Mouse (Mus musculus) MEL (cell line): ENCODE measurements around the gene Prph. TPM values are rescaled to one million over a fixed set of nuclear protein-coding genes. Genes with fewer than 3 reads are reported as not detected.

ENCODE experiments used
- DNase-seq: peaks from one replicate; pipeline ENCODE4 v3.0.0; 2011; ENCODE audit warnings: low read depth, low spot score
- H3K27ac ChIP-seq: 2 replicates; pipeline ENCODE4 v1.5.1; 2012; ENCODE audit warnings: low read depth, mild to moderate bottlenecking, control low read depth, low read length, moderate library complexity; ENCODE audit not compliant: control insufficient read depth
- H3K27me3 ChIP-seq, 2 experiments: fragments of 150-350 bp in 1 of 2; sonication (generic) in 1 of 2; 2 replicates each; pipeline ENCODE4 v1.6.1; 2012; ENCODE audit warnings: low read length in 2 of 2, mild to moderate bottlenecking in 2 of 2, improper control_type of control experiment in 1 of 2, moderate library complexity in 1 of 2; ENCODE audit not compliant: insufficient read depth in 2 of 2, control insufficient read depth in 1 of 2
- H3K36me3 ChIP-seq, 2 experiments: 2 replicates each; pipeline ENCODE4 v1.6.1; 2012 to 2014; ENCODE audit warnings: low read length in 2 of 2, improper control_type of control experiment in 1 of 2, inconsistent platforms in 1 of 2, mild to moderate bottlenecking in 1 of 2; ENCODE audit not compliant: insufficient read depth in 2 of 2, control insufficient read depth in 1 of 2
- H3K4me1 ChIP-seq, 2 experiments: fragments of 150-350 bp in 1 of 2; sonication (generic) in 1 of 2; 2 replicates each; pipeline ENCODE4 v1.6.1; 2012; ENCODE audit warnings: low read length in 2 of 2, improper control_type of control experiment in 1 of 2, mild to moderate bottlenecking in 1 of 2; ENCODE audit not compliant: insufficient read depth in 2 of 2, control insufficient read depth in 1 of 2
- H3K4me3 ChIP-seq, 2 experiments: fragments of 150-350 bp in 1 of 2; sonication (generic) in 1 of 2; 2 replicates each; pipeline ENCODE4 v1.5.1; 2012; ENCODE audit warnings: low read depth in 2 of 2, low read length in 2 of 2, mild to moderate bottlenecking in 2 of 2, moderate library complexity in 2 of 2, control low read depth in 1 of 2, improper control_type of control experiment in 1 of 2; ENCODE audit not compliant: control insufficient read depth in 1 of 2, insufficient read depth in 1 of 2
- H3K79me2 ChIP-seq: 2 replicates; pipeline ENCODE4 v1.6.1; 2012; ENCODE audit warnings: mild to moderate bottlenecking, low read length, moderate library complexity; ENCODE audit not compliant: control insufficient read depth, poor library complexity, insufficient read depth
- H3K9ac ChIP-seq: 2 replicates; pipeline ENCODE4 v1.6.1; 2012; ENCODE audit warnings: low read depth, mild to moderate bottlenecking, control low read depth, low read length, moderate library complexity; ENCODE audit not compliant: control insufficient read depth, poor library complexity, severe bottlenecking
- H3K9me3 ChIP-seq: fragments of 150-350 bp; sonication (generic); replicated peaks from 2 replicates; pipeline ENCODE4 v1.6.1; 2012; ENCODE audit warnings: mild to moderate bottlenecking, low read length, improper control_type of control experiment, moderate library complexity; ENCODE audit not compliant: insufficient read depth
- CHD1 ChIP-seq: IDR thresholded peaks from 2 replicates; pipeline ENCODE4 v1.6.1; 2012; ENCODE audit warnings: low read depth, mild to moderate bottlenecking, inconsistent platforms, low read length, improper control_type of control experiment
- CHD2 ChIP-seq: IDR thresholded peaks from 2 replicates; pipeline ENCODE4 v1.6.1; 2011; ENCODE audit warnings: low read length, improper control_type of control experiment
- CTCF ChIP-seq, 3 experiments: IDR thresholded peaks in 2 of 3; conservative IDR thresholded peaks in 1 of 3; 2 replicates each; pipeline ENCODE4 v1.5.1; 2011 to 2012; ENCODE audit warnings: low read length in 3 of 3, low read depth in 2 of 3, mild to moderate bottlenecking in 2 of 3, improper control_type of control experiment in 1 of 3, inconsistent platforms in 1 of 3, mixed read lengths in 1 of 3, moderate library complexity in 1 of 3; ENCODE audit not compliant: control insufficient read depth in 1 of 3, insufficient read depth in 1 of 3, poor library complexity in 1 of 3, severe bottlenecking in 1 of 3
- EP300 ChIP-seq, 2 experiments: IDR thresholded peaks; 2 replicates each; pipeline ENCODE4 v1.6.1; 2011; ENCODE audit warnings: improper control_type of control experiment in 2 of 2, low read length in 2 of 2, low read depth in 1 of 2, mild to moderate bottlenecking in 1 of 2
- ETS1 ChIP-seq: IDR thresholded peaks from 2 replicates; pipeline ENCODE4 v1.6.1; 2012; ENCODE audit warnings: low read depth, mild to moderate bottlenecking, inconsistent platforms, low read length, improper control_type of control experiment, moderate library complexity
- GABPA ChIP-seq: IDR thresholded peaks from 2 replicates; pipeline ENCODE4 v1.6.1; 2012; ENCODE audit warnings: low read depth, mild to moderate bottlenecking, inconsistent platforms, low read length, improper control_type of control experiment, moderate library complexity
- HCFC1 ChIP-seq: IDR thresholded peaks from 2 replicates; pipeline ENCODE4 v1.6.1; 2012; ENCODE audit warnings: low read depth, mild to moderate bottlenecking, inconsistent platforms, low read length, improper control_type of control experiment, moderate library complexity
- MAFK ChIP-seq: IDR thresholded peaks from 2 replicates; pipeline ENCODE4 v1.6.1; 2011; ENCODE audit warnings: low read depth, mild to moderate bottlenecking, low read length, improper control_type of control experiment, borderline replicate concordance
- MAX ChIP-seq: IDR thresholded peaks from 2 replicates; pipeline ENCODE4 v1.6.1; 2011; ENCODE audit warnings: low read length, improper control_type of control experiment
- MAZ ChIP-seq: IDR thresholded peaks from 2 replicates; pipeline ENCODE4 v1.6.1; 2012; ENCODE audit warnings: low read depth, mild to moderate bottlenecking, inconsistent platforms, low read length, improper control_type of control experiment
- MEF2A ChIP-seq: IDR thresholded peaks from 2 replicates; pipeline ENCODE4 v1.6.1; 2014; ENCODE audit warnings: low read depth, mild to moderate bottlenecking, inconsistent platforms, low read length, improper control_type of control experiment; ENCODE audit not compliant: poor library complexity, insufficient replicate concordance, severe bottlenecking; ENCODE audit errors: extremely low read depth
- MXI1 ChIP-seq: IDR thresholded peaks from 2 replicates; pipeline ENCODE4 v1.6.1; 2011; ENCODE audit warnings: mild to moderate bottlenecking, low read depth, low read length, improper control_type of control experiment
- MYC ChIP-seq: IDR thresholded peaks from 2 replicates; pipeline ENCODE4 v1.6.1; 2011; ENCODE audit warnings: low read depth, mild to moderate bottlenecking, low read length, improper control_type of control experiment, moderate library complexity
- POLR2A ChIP-seq, 2 experiments: IDR thresholded peaks; 2 replicates each; pipeline ENCODE4 v1.6.1; 2011 to 2012; ENCODE audit warnings: low read length in 2 of 2, mild to moderate bottlenecking in 2 of 2, control low read depth in 1 of 2, improper control_type of control experiment in 1 of 2, low read depth in 1 of 2, moderate library complexity in 1 of 2; ENCODE audit not compliant: control insufficient read depth in 1 of 2, insufficient read depth in 1 of 2, poor library complexity in 1 of 2
- POLR2AphosphoS2 ChIP-seq: IDR thresholded peaks from 2 replicates; pipeline ENCODE4 v1.6.1; 2011; ENCODE audit warnings: low read length, improper control_type of control experiment
- RAD21 ChIP-seq: IDR thresholded peaks from 2 replicates; pipeline ENCODE4 v1.6.1; 2011; ENCODE audit warnings: mild to moderate bottlenecking, low read depth, low read length, improper control_type of control experiment
- RCOR1 ChIP-seq: IDR thresholded peaks from 2 replicates; pipeline ENCODE4 v1.6.1; 2012; ENCODE audit warnings: low read depth, mild to moderate bottlenecking, inconsistent platforms, low read length, improper control_type of control experiment
- SMC3 ChIP-seq: IDR thresholded peaks from 2 replicates; pipeline ENCODE4 v1.6.1; 2011; ENCODE audit warnings: low read depth, low read length, improper control_type of control experiment
- TBP ChIP-seq: IDR thresholded peaks from 2 replicates; pipeline ENCODE4 v1.8.0; 2011; ENCODE audit warnings: low read depth, low read length, improper control_type of control experiment
- ZNF384 ChIP-seq: IDR thresholded peaks from 2 replicates; pipeline ENCODE4 v1.6.1; 2012; ENCODE audit warnings: low read depth, mild to moderate bottlenecking, inconsistent platforms, low read length, improper control_type of control experiment
- polyA plus RNA-seq, 2 experiments: library from polyadenylated mRNA; stranded (reverse) in 1 of 2; unstranded in 1 of 2; fragments of >175 nt in 1 of 2; fragments of >200 nt in 1 of 2; gene quantifications; 2 replicates each; pipeline versions ENCODE4 v1.2.1 to v1.2.4; 2012; ENCODE audit warnings: low replicate concordance in 2 of 2, low read depth in 1 of 2; ENCODE audit not compliant: insufficient read length in 2 of 2, insufficient read depth in 1 of 2, missing spikeins in 1 of 2
- total RNA-seq: library from RNA; depleted of rRNA; stranded (reverse); fragments of 300-350 nt; gene quantifications from 2 replicates; pipeline ENCODE4 v1.2.3, GENCODE M21; 2012

Gene Prph
- total and polyA plus RNA-seq, 3 experiments: not detected

DNA sequence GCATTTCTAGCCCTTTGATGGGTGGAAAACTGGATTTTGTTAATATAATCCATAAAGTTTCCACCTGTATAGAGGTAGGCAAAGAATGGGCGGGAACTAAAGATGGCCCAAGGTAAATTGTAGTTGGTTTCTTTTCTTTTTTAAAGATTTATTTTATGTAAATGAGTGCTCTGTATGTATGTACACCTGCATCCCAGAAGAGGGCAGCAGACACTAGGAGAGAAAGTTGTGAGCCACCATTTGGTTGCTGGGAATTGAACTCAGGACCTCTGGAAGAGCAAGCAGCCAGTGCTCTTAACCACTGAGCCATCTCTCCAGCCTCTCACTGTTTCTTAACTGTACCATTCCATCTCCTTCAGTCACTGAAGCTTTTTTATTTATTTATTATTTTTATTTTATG is 17.0 kb downstream of the Prph start:
- H3K4me1 ChIP-seq: peaks cover 2 to 5% of the 10 kb centered on the region in 2 experiments; a peak in 2 of 4 replicates
- H3K9me3 ChIP-seq: no peaks in the 10 kb centered on the region
- no peak overlapping the region for H3K9ac ChIP-seq
- peaks cover 1 to 5% of the 10 kb centered on the region in 2 experiments; a peak in 2 of 4 replicates for H3K27me3 ChIP-seq
- TF ChIP-seq CTCF (IDR thresholded peaks at IDR 0.05 in 2 of 3, conservative IDR thresholded peaks at IDR 0.05 in 1 of 3; ENCODE audit: control insufficient read depth in 1 of 3, insufficient read depth in 1 of 3, low read depth in 2 of 3, low read length in 3 of 3, poor library complexity in 1 of 3, severe bottlenecking in 1 of 3): peak; percentile 43 to 65 (median 59)
- no peak for TF ChIP-seq POLR2A (IDR thresholded peaks at IDR 0.05; ENCODE audit: control insufficient read depth in 1 of 2, insufficient read depth in 1 of 2, low read depth in 1 of 2, low read length in 2 of 2, poor library complexity in 1 of 2)
- TF ChIP-seq SMC3: peak; percentile 48
- peak; percentile 63 for TF ChIP-seq RAD21
- H3K79me2 ChIP-seq: peaks cover 17% of the 10 kb centered on the region
- no peak overlapping the region for H3K4me3 ChIP-seq
- H3K36me3 ChIP-seq: peaks cover 0 to 8% of the 10 kb centered on the region in 2 experiments; a peak in 3 of 4 replicates
- H3K27ac ChIP-seq: no peak overlapping the region
- DNase-seq: peak; percentile 66

DNA sequence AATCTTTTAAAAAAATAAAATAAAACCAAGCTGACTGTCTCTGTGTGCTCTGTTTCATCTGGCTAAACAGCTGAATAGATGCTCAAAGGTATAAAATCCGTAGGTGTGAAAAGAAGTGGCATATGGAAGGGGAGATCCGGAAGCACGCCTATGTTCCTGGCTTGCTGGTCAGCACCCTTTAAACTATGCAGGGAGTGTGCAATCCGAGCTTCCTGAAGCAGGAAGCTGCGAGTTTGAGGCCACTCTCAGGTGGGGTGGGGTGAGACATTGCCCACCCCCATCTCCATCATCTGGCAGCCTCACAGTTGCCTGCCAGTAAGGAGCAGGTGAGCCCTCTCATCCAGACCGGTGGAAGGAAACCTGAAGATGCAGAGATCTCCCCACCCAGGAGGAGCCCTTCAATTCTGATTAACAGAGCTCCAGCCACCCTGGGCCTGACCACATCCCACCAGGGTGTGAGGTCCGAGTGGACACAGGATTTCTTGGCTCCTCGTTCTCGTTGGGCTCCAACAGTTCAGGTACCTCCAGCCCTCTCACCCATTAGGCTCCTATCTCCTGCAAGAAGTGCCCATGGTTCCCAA is 19.1 kb downstream of the Prph start, which contains the start of gene Troap:
TSS of gene Troap (plus strand) at position 557 of the 581 bp plus-strand sequence.
- Histone ChIP-seq H3K4me1 (peaks cover 2 to 5% of the 10 kb centered on the region in 2 experiments; a peak in 2 of 4 replicates), H3K9me3 (no peaks in the 10 kb centered on the region), H3K79me2 (peaks cover 20% of the 10 kb centered on the region), H3K27me3 (peaks cover 0 to 1% of the 10 kb centered on the region in 2 experiments; a peak in 1 of 4 replicates), H3K27ac (peak within 1 kb of the TSS; percentile 84), H3K9ac (peak within 1 kb of the TSS; percentile 92), H3K36me3 (peaks cover 0 to 8% of the 10 kb centered on the region in 2 experiments; a peak in 3 of 4 replicates), H3K4me3 (peak within 1 kb of the TSS; percentile 71 to 82)
- TF ChIP-seq CTCF (IDR thresholded peaks at IDR 0.05 in 2 of 3, conservative IDR thresholded peaks at IDR 0.05 in 1 of 3; ENCODE audit: control insufficient read depth in 1 of 3, insufficient read depth in 1 of 3, low read depth in 2 of 3, low read length in 3 of 3, poor library complexity in 1 of 3, severe bottlenecking in 1 of 3): peak in 1 of 3 experiments; percentile 26; a peak in 2 of 6 replicates
- TF ChIP-seq TBP: no peak
- 0 out of 2 replicates have a peak, but pooled peaks have one; percentile 27 for TF ChIP-seq MYC
- no peak for TF ChIP-seq MAFK
- DNase-seq: no peak

DNA sequence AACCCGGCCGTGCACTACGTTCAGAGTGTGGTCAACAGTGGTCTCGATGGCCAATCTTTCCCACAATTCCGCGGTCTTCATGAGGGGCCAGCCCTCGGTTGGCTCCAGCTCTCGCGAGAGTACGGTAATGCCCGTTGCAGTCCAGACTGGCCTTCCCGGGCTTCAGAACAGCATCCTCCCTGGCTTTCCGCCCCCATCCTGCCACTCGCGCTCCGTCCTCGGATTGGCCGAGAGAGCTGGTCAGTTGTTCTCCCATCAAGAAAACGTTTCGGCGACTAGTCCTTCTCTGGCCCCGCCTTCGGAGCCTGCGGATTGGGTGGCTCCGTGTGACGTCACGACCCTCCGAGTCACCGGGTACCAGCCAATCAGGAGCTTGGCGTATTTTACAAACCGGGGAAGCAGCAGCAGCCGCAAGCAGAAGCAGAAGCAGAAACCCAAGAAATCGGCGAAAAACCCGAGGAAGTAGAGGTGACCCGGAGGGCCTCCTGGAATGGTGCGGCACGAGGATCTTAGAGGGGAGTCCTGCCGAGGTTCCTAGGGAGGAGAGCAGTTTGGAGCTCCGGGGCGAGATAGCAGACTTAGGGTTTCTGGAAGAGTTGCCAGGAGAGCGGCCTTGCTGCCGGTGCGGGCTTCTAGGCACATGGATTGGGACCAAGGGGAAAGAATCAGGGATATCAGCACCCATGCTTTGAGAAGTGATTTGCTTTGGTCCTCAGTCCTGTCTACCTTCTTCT is 19.8 kb downstream of the Prph start:
- Histone ChIP-seq H3K79me2 (peaks cover 20% of the 10 kb centered on the region), H3K9me3 (no peaks in the 10 kb centered on the region), H3K36me3 (peaks cover 0 to 8% of the 10 kb centered on the region in 2 experiments; a peak in 3 of 4 replicates), H3K27ac (peak overlapping the region; percentile 84), H3K27me3 (no peaks in the 10 kb centered on the region), H3K9ac (peak overlapping the region; percentile 92), H3K4me1 (peaks cover 2 to 5% of the 10 kb centered on the region in 2 experiments; a peak in 2 of 4 replicates), H3K4me3 (peak overlapping the region; percentile 71 to 82)
- peak; percentile 99 for DNase-seq
- peak; percentile 69 for TF ChIP-seq MAX
- TF ChIP-seq SMC3: no peak
- no peak for TF ChIP-seq RCOR1
- peak; percentile 83 for TF ChIP-seq TBP
- peak; percentile 90 for TF ChIP-seq POLR2AphosphoS2
- TF ChIP-seq CHD2: peak; percentile 97
- TF ChIP-seq ZNF384: no peak
- no peak for TF ChIP-seq ETS1
- TF ChIP-seq CHD1: peak; percentile 36; the same call in 1 of the 2 replicates
- TF ChIP-seq EP300 (IDR thresholded peaks at IDR 0.05; ENCODE audit: low read depth in 1 of 2, low read length in 2 of 2): peak; percentile 17 to 39; a peak in 2 of 4 replicates
- no peak for TF ChIP-seq GABPA
- TF ChIP-seq RAD21: no peak
- TF ChIP-seq MXI1: peak; percentile 85
- peak; percentile 82 for TF ChIP-seq HCFC1
- peak; percentile 84 to 97 for TF ChIP-seq POLR2A (IDR thresholded peaks at IDR 0.05; ENCODE audit: control insufficient read depth in 1 of 2, insufficient read depth in 1 of 2, low read depth in 1 of 2, low read length in 2 of 2, poor library complexity in 1 of 2)
- no peak for TF ChIP-seq MEF2A
- peak; percentile 42; the same call in 1 of the 2 replicates for TF ChIP-seq MAZ
- no peak for TF ChIP-seq CTCF (IDR thresholded peaks at IDR 0.05 in 2 of 3, conservative IDR thresholded peaks at IDR 0.05 in 1 of 3; ENCODE audit: control insufficient read depth in 1 of 3, insufficient read depth in 1 of 3, low read depth in 2 of 3, low read length in 3 of 3, poor library complexity in 1 of 3, severe bottlenecking in 1 of 3)
